Mouse (Mus musculus) myocyte (in vitro differentiated cells): Measurements from ENCODE around the gene Trim24. TPM values are rescaled to one million over a fixed set of nuclear protein-coding genes. Genes with fewer than 3 reads are reported as not detected.
"Not testable (repeated sequence)": the region's sequence is repeated elsewhere in the genome, so short reads cannot be mapped to it uniquely, and the experiment has no call there.

Source experiments
- H3K27me3 ChIP-seq: one replicate; pipeline ENCODE4 v1.6.1; 2011; ENCODE audit not compliant: control insufficient read depth, insufficient read depth, insufficient read length
- H3K36me3 ChIP-seq: one replicate; pipeline ENCODE4 v1.6.1; 2011; ENCODE audit not compliant: control insufficient read depth, insufficient read depth
- H3K4me2 ChIP-seq: one replicate; pipeline ENCODE4 v1.6.1; 2011; ENCODE audit warnings: low read depth, control low read depth
- H3K4me3 ChIP-seq: one replicate; pipeline ENCODE4 v1.5.1; 2011; ENCODE audit warnings: mild to moderate bottlenecking, control low read depth, moderate library complexity
- H3K79me2 ChIP-seq: one replicate; pipeline ENCODE4 v1.6.1; 2011; ENCODE audit not compliant: control insufficient read depth, insufficient read depth
- H3ac ChIP-seq: one replicate; pipeline ENCODE4 v1.6.1; 2011; ENCODE audit not compliant: control insufficient read depth, insufficient read length
- CEBPB ChIP-seq: IDR thresholded peaks from 2 replicates; pipeline ENCODE4 v1.6.1; 2011; ENCODE audit warnings: mild to moderate bottlenecking, moderate library complexity; ENCODE audit not compliant: poor library complexity, insufficient read depth, severe bottlenecking
- E2F4 ChIP-seq: IDR thresholded peaks from one replicate; pipeline ENCODE4 v1.6.1; 2011; ENCODE audit warnings: mild to moderate bottlenecking, control low read depth, moderate library complexity; ENCODE audit not compliant: insufficient read depth
- MAX ChIP-seq: IDR thresholded peaks from one replicate; pipeline ENCODE4 v1.6.1; 2011; ENCODE audit warnings: low read depth, mild to moderate bottlenecking, control low read depth
- MYOD1 ChIP-seq, 3 experiments: IDR thresholded peaks; one replicate each; pipeline ENCODE4 v1.6.1; 2011; ENCODE audit warnings: control low read depth in 2 of 3, low read depth in 2 of 3, mild to moderate bottlenecking in 2 of 3, moderate library complexity in 1 of 3; ENCODE audit not compliant: insufficient read length in 2 of 3, control insufficient read depth in 1 of 3
- MYOG ChIP-seq, 3 experiments: IDR thresholded peaks; one replicate each; pipeline ENCODE4 v1.6.1; 2011; ENCODE audit warnings: control low read depth in 2 of 3, low read depth in 2 of 3, mild to moderate bottlenecking in 2 of 3; ENCODE audit not compliant: insufficient read length in 2 of 3, control insufficient read depth in 1 of 3, insufficient read depth in 1 of 3
- POLR2A ChIP-seq: IDR thresholded peaks from one replicate; pipeline ENCODE4 v1.6.1; 2011; ENCODE audit warnings: low read depth, mild to moderate bottlenecking, control low read depth, moderate library complexity; ENCODE audit not compliant: insufficient read length
- POLR2AphosphoS2 ChIP-seq: IDR thresholded peaks from one replicate; pipeline ENCODE4 v1.6.1; 2011; ENCODE audit warnings: low read depth, control low read depth; ENCODE audit not compliant: insufficient read length
- REST ChIP-seq: IDR thresholded peaks from one replicate; pipeline ENCODE4 v1.6.1; 2011; ENCODE audit warnings: mild to moderate bottlenecking, control low read depth, moderate library complexity; ENCODE audit not compliant: insufficient read depth, insufficient read length
- SRF ChIP-seq: IDR thresholded peaks from one replicate; pipeline ENCODE4 v1.6.1; 2011; ENCODE audit warnings: low read depth; ENCODE audit not compliant: control insufficient read depth, insufficient read length
- TCF12 ChIP-seq: IDR thresholded peaks from one replicate; pipeline ENCODE4 v1.6.1; 2011; ENCODE audit warnings: mild to moderate bottlenecking, control low read depth; ENCODE audit not compliant: poor library complexity, insufficient read depth, severe bottlenecking
- TCF3 ChIP-seq: IDR thresholded peaks from one replicate; pipeline ENCODE4 v1.6.1; 2011; ENCODE audit warnings: low read depth, control low read depth; ENCODE audit not compliant: insufficient read length
- USF1 ChIP-seq: IDR thresholded peaks from one replicate; pipeline ENCODE4 v1.6.1; 2011; ENCODE audit warnings: low read depth, mild to moderate bottlenecking, control low read depth, moderate library complexity
- polyA plus RNA-seq: library from polyadenylated mRNA; unstranded; fragments of >200 nt; fragmentation: generic; extraction: Trizol; gene quantifications from one replicate; pipeline ENCODE4 v1.2.1, GENCODE M21; 2012; ENCODE audit warnings: missing spikeins

The Trim24 gene
- polyA plus RNA-seq, 1 experiment: 9.3 TPM

DNA sequence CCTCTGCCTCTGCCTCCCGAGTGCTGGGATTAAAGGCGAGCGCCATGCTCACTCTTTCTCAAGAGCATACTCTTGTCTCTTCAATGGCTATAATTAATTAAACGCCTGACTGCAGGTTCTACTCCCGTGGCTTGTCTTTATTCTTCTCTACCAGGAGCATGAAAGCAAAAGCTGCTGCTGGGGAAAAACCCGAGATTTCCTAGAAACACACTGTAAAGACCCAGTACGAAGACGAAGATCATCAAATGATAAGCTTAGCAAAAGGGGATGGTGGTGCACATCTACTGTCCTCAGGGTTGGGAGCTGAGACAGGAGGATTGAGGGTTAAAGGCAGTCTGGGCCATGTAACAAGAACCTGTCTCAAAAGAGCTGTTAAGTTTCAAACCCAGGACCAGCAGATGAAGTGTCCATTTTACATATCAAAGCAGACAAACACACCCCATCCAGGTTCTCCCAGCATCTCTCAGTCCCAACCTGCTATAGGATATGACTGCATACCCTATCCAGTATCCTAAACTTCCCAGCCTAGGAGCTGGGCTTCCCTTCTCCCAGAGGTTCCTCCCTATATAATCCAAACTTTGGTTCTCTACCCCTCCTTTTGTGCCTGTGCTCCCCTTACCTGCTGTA, 26.9 kb upstream of the Trim24 start:
- no peak overlapping the region for H3K4me3 ChIP-seq
- H3K36me3 ChIP-seq: no peaks in the 10 kb centered on the region
- no peaks in the 10 kb centered on the region for H3K27me3 ChIP-seq
- H3K79me2 ChIP-seq: no peaks in the 10 kb centered on the region
- no peak for TF ChIP-seq POLR2AphosphoS2
- no peak for TF ChIP-seq MAX
- TF ChIP-seq MYOD1 (IDR thresholded peaks at IDR 0.05; ENCODE audit: control insufficient read depth in 1 of 3, insufficient read length in 2 of 3, low read depth in 2 of 3): no peak
- no peak for TF ChIP-seq E2F4
- no peak for TF ChIP-seq SRF
- TF ChIP-seq REST: no peak
- no peak for TF ChIP-seq TCF3
- no peak for TF ChIP-seq CEBPB
- no peak for TF ChIP-seq USF1
- no peak for TF ChIP-seq MYOG (IDR thresholded peaks at IDR 0.05; ENCODE audit: control insufficient read depth in 1 of 3, insufficient read depth in 1 of 3, insufficient read length in 2 of 3, low read depth in 2 of 3)
- no peak overlapping the region for H3K4me2 ChIP-seq
- no peak overlapping the region for H3ac ChIP-seq

GRCm38 (mm10) chr6:37844947-37845346, 25.7 kb upstream of the Trim24 start:
- not testable (repeated sequence) for H3K36me3 ChIP-seq, H3ac ChIP-seq, H3K4me3 ChIP-seq, H3K27me3 ChIP-seq, H3K79me2 ChIP-seq, H3K4me2 ChIP-seq

DNA sequence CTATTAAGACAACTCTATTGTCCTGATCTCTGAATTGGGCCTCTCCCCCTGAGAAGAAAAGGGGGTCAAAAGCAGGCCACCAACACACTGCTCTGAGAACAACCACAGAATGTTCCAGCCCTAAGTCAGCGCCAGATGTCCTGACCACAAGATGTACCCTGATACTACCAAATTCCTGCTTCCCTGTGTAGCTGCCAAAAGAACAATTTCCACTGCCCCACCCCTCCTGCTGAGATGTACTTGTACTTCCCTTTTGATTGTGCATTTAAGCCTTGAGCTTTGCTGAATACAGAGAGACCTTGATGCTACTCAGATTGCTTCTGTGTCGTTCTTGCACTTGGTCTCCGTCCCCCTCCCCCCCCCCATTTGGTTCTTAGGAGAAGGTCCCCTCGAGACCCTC, 23.1 kb upstream of the Trim24 start:
- TF ChIP-seq MYOD1 (IDR thresholded peaks at IDR 0.05; ENCODE audit: control insufficient read depth in 1 of 3, insufficient read length in 2 of 3, low read depth in 2 of 3): peak in 1 of 3 experiments; percentile 9
- not testable (repeated sequence) for H3K27me3 ChIP-seq, H3K4me3 ChIP-seq, H3ac ChIP-seq, H3K36me3 ChIP-seq, H3K79me2 ChIP-seq, H3K4me2 ChIP-seq

DNA sequence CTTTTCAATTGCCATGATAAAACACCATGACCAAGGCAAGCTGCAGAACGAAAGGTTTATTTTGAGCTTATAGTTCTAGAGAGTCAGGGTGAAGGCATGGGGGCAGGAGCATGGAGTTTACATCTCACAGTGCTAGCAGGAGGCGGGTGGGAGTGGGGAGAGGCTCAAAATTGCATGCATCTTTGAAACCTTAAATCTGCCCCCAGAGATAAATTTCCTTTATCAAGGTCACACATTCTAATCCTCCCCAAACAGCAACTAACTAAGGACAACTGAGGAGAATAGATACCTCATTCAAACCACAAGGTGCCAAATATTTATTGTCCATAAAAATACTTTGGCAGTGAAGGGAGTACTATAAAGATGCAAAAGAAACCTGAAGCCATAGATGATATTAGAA, 19.3 kb upstream of the Trim24 start:
- H3K4me2 ChIP-seq: no peak overlapping the region
- H3ac ChIP-seq: no peak overlapping the region
- H3K4me3 ChIP-seq: no peak overlapping the region
- no peaks in the 10 kb centered on the region for H3K36me3 ChIP-seq
- no peak for TF ChIP-seq E2F4
- TF ChIP-seq USF1: no peak
- TF ChIP-seq MYOD1 (IDR thresholded peaks at IDR 0.05; ENCODE audit: control insufficient read depth in 1 of 3, insufficient read length in 2 of 3, low read depth in 2 of 3): no peak
- no peak for TF ChIP-seq CEBPB
- TF ChIP-seq MYOG (IDR thresholded peaks at IDR 0.05; ENCODE audit: control insufficient read depth in 1 of 3, insufficient read depth in 1 of 3, insufficient read length in 2 of 3, low read depth in 2 of 3): no peak
- TF ChIP-seq TCF12: no peak
- no peak for TF ChIP-seq REST
- TF ChIP-seq POLR2A: no peak
- no peak for TF ChIP-seq SRF
- no peak for TF ChIP-seq MAX
- TF ChIP-seq TCF3: no peak
- TF ChIP-seq POLR2AphosphoS2: no peak
- no peaks in the 10 kb centered on the region for H3K27me3 ChIP-seq
- H3K79me2 ChIP-seq: no peaks in the 10 kb centered on the region

- TF ChIP-seq POLR2AphosphoS2 (no peak), TCF3 (no peak), REST (no peak), MYOD1 (IDR thresholded peaks at IDR 0.05; ENCODE audit: control insufficient read depth in 1 of 3, insufficient read length in 2 of 3, low read depth in 2 of 3) (no peak), USF1 (no peak), MAX (no peak), CEBPB (no peak)
- Histone ChIP-seq H3K79me2 (no peaks in the 10 kb centered on the region), H3K4me3 (no peak overlapping the region), H3K27me3 (no peaks in the 10 kb centered on the region), H3K36me3 (no peaks in the 10 kb centered on the region), H3K4me2 (no peak overlapping the region), H3ac (no peak overlapping the region)
These were observed 17.3 kb upstream of the Trim24 start for GRCm38 (mm10) chr6:37853289-37853688.
